Mouse (Mus musculus) embryonic facial prominence, embryonic 14.5 days (tissue): ENCODE data around the gene Fut8. TPM values are rescaled to one million over a fixed set of nuclear protein-coding genes. Genes with fewer than 3 reads are reported as not detected.
"Not testable (repeated sequence)": the region's sequence is repeated elsewhere in the genome, so short reads cannot be mapped to it uniquely, and the experiment has no call there.

Experiments used
- ATAC-seq: fragments of 200-750 bp; cut with Nextera tagmentation; 2 replicates; pipeline ENCODE4 v1.8.0; 2017; ENCODE audit warnings: low read depth, moderate number of reproducible peaks, moderate TSS enrichment
- DNase-seq: peaks from one replicate; pipeline ENCODE4 v3.0.0-alpha.2; 2015; ENCODE audit warnings: low spot score
- H3K27ac ChIP-seq: fragments of 300-500 bp; sonication (generic); replicated peaks from 2 replicates; pipeline ENCODE4 v1.5.1; 2014; ENCODE audit warnings: low read depth, mild to moderate bottlenecking, low read length, moderate library complexity
- H3K27me3 ChIP-seq: fragments of 300-500 bp; sonication (generic); replicated peaks from 2 replicates; pipeline ENCODE4 v1.6.1; 2014; ENCODE audit warnings: low read length; ENCODE audit not compliant: control insufficient read depth, insufficient read depth
- H3K36me3 ChIP-seq: fragments of 300-500 bp; sonication (generic); 2 replicates; pipeline ENCODE4 v1.6.1; 2014; ENCODE audit warnings: low read length, mixed read lengths; ENCODE audit not compliant: control insufficient read depth, insufficient read depth
- H3K4me1 ChIP-seq: fragments of 300-500 bp; sonication (generic); 2 replicates; pipeline ENCODE4 v1.6.1; 2014; ENCODE audit warnings: antibody characterized with exemption, low read length; ENCODE audit not compliant: control insufficient read depth, insufficient read depth
- H3K4me2 ChIP-seq: fragments of 300-500 bp; sonication (generic); 2 replicates; pipeline ENCODE4 v1.6.1; 2014; ENCODE audit warnings: low read depth, mild to moderate bottlenecking, low read length, moderate library complexity, mixed read lengths
- H3K4me3 ChIP-seq: fragments of 300-500 bp; sonication (generic); 2 replicates; pipeline ENCODE4 v1.5.1; 2014; ENCODE audit warnings: low read depth, mild to moderate bottlenecking, low read length
- H3K9ac ChIP-seq: fragments of 300-500 bp; sonication (generic); 2 replicates; pipeline ENCODE4 v1.6.1; 2014; ENCODE audit warnings: low read depth, mild to moderate bottlenecking, low read length, moderate library complexity, mixed read lengths
- H3K9me3 ChIP-seq: fragments of 300-500 bp; sonication (generic); 2 replicates; pipeline ENCODE4 v1.6.1; 2016; ENCODE audit warnings: low read length; ENCODE audit not compliant: control insufficient read depth
- WGBS: fragments of 180-500 bp; shearing (Covaris S2); extraction: QIAGEN DNeasy Blood & Tissue Kit; methylation state at CpG from one replicate; pipeline ENCODE4 v1.1.7; 2014; 5-methylcytosine and 5-hydroxymethylcytosine counted together
- polyA plus RNA-seq: library from polyadenylated mRNA; unstranded; fragments of >200 nt; fragmentation: Nextera tagmentation; extraction: Ambion mirVana; gene quantifications from 2 replicates; pipeline ENCODE4 v1.2.1, GENCODE M21; 2014

Gene Fut8
- polyA plus RNA-seq, 1 experiment from 2014 or later: 28.8 TPM

- no peak for DNase-seq
- no peaks in the 10 kb centered on the region for H3K4me1 ChIP-seq
- no peak overlapping the region for H3K4me2 ChIP-seq
- no peaks in the 10 kb centered on the region for H3K9me3 ChIP-seq
- H3K9ac ChIP-seq: no peak overlapping the region
- H3K27ac ChIP-seq: no peak overlapping the region
- H3K36me3 ChIP-seq: no peaks in the 10 kb centered on the region
- no peaks in the 10 kb centered on the region for H3K27me3 ChIP-seq
- 92% methylated on average over 2 of the region's 2 CpGs for WGBS
- H3K4me3 ChIP-seq: no peak overlapping the region
- no peak for ATAC-seq
Observed at GRCm38 (mm10) chr12:77288507-77288906, 50.6 kb downstream of the Fut8 start.

GRCm38 (mm10) chr12:77291017-77291416 is 53.1 kb downstream of the Fut8 start:
- DNase-seq (peak; percentile 14), ATAC-seq (no peak)
- Histone ChIP-seq H3K4me2 (no peak overlapping the region), H3K4me3 (no peak overlapping the region), H3K36me3 (no peaks in the 10 kb centered on the region), H3K27ac (no peak overlapping the region), H3K4me1 (no peaks in the 10 kb centered on the region), H3K9ac (no peak overlapping the region), H3K9me3 (no peaks in the 10 kb centered on the region), H3K27me3 (no peaks in the 10 kb centered on the region)
- 53% methylated on average over 4 of the region's 4 CpGs for WGBS

GRCm38 (mm10) chr12:77291864-77292263 is 53.9 kb downstream of the Fut8 start:
- H3K4me1 ChIP-seq, DNase-seq, H3K27ac ChIP-seq, H3K9me3 ChIP-seq, H3K4me2 ChIP-seq, ATAC-seq, H3K9ac ChIP-seq, H3K4me3 ChIP-seq, H3K36me3 ChIP-seq, H3K27me3 ChIP-seq: not testable (repeated sequence)
- WGBS: 68% methylated on average over 2 of the region's 2 CpGs

GRCm38 (mm10) chr12:77292375-77293258 is 54.7 kb downstream of the Fut8 start:
- Histone ChIP-seq H3K27me3 (no peaks in the 10 kb centered on the region), H3K9ac (no peak overlapping the region), H3K9me3 (no peaks in the 10 kb centered on the region), H3K4me1 (no peaks in the 10 kb centered on the region), H3K36me3 (no peaks in the 10 kb centered on the region), H3K4me2 (no peak overlapping the region), H3K4me3 (no peak overlapping the region), H3K27ac (no peak overlapping the region)
- whole genome bisulfite sequencing: 58% methylated on average over 4 of the region's 4 CpGs
- no peak for ATAC-seq
- DNase-seq: no peak

- H3K4me1 ChIP-seq: no peaks in the 10 kb centered on the region
- DNase-seq: no peak
- whole genome bisulfite sequencing: 80% methylated on average over 1 of the region's 1 CpGs
- H3K36me3 ChIP-seq: no peaks in the 10 kb centered on the region
- no peaks in the 10 kb centered on the region for H3K27me3 ChIP-seq
- H3K4me3 ChIP-seq: no peak overlapping the region
- H3K9ac ChIP-seq: no peak overlapping the region
- no peak overlapping the region for H3K27ac ChIP-seq
- no peak for ATAC-seq
- no peaks in the 10 kb centered on the region for H3K9me3 ChIP-seq
- H3K4me2 ChIP-seq: no peak overlapping the region
Observed at GRCm38 (mm10) chr12:77296119-77296518, 58.2 kb downstream of the Fut8 start.

- Histone ChIP-seq H3K9ac (no peak overlapping the region), H3K36me3 (no peaks in the 10 kb centered on the region), H3K27ac (no peak overlapping the region), H3K4me3 (no peak overlapping the region), H3K4me1 (no peaks in the 10 kb centered on the region), H3K4me2 (no peak overlapping the region), H3K27me3 (no peaks in the 10 kb centered on the region), H3K9me3 (no peaks in the 10 kb centered on the region)
- ATAC-seq: no peak
- 79% methylated on average over 4 of the region's 4 CpGs for WGBS
- no peak for DNase-seq
Observed at GRCm38 (mm10) chr12:77297114-77297513, 59.2 kb downstream of the Fut8 start.

- H3K4me3 ChIP-seq: no peak overlapping the region
- WGBS: 81% methylated on average over 2 of the region's 2 CpGs
- no peaks in the 10 kb centered on the region for H3K27me3 ChIP-seq
- H3K9me3 ChIP-seq: no peaks in the 10 kb centered on the region
- DNase-seq: no peak
- H3K36me3 ChIP-seq: no peaks in the 10 kb centered on the region
- H3K9ac ChIP-seq: no peak overlapping the region
- H3K4me1 ChIP-seq: no peaks in the 10 kb centered on the region
- no peak overlapping the region for H3K4me2 ChIP-seq
- no peak for ATAC-seq
- H3K27ac ChIP-seq: no peak overlapping the region
Observed at GRCm38 (mm10) chr12:77297858-77298257, 59.9 kb downstream of the Fut8 start.

- Histone ChIP-seq H3K4me3 (no peak overlapping the region), H3K9ac (no peak overlapping the region), H3K27me3 (no peaks in the 10 kb centered on the region), H3K4me2 (no peak overlapping the region), H3K36me3 (no peaks in the 10 kb centered on the region), H3K9me3 (no peaks in the 10 kb centered on the region), H3K4me1 (no peaks in the 10 kb centered on the region), H3K27ac (no peak overlapping the region)
- no peak for DNase-seq
- WGBS: 84% methylated on average over 1 of the region's 1 CpGs
- ATAC-seq: no peak
Observed at GRCm38 (mm10) chr12:77302011-77302410, 64.1 kb downstream of the Fut8 start.

GRCm38 (mm10) chr12:77303367-77303766 is 65.4 kb downstream of the Fut8 start:
- H3K4me3 ChIP-seq: no peak overlapping the region
- DNase-seq (no peak), ATAC-seq (no peak)
- H3K4me2 ChIP-seq: no peak overlapping the region
- H3K9ac ChIP-seq: no peak overlapping the region
- H3K9me3 ChIP-seq: no peaks in the 10 kb centered on the region
- no peaks in the 10 kb centered on the region for H3K36me3 ChIP-seq
- no peaks in the 10 kb centered on the region for H3K4me1 ChIP-seq
- H3K27me3 ChIP-seq: no peaks in the 10 kb centered on the region
- H3K27ac ChIP-seq: no peak overlapping the region
